Mouse (Mus musculus): Measurements from ENCODE around the gene 1700067P10Rik. TPM values are rescaled to one million over a fixed set of nuclear protein-coding genes. Genes with fewer than 3 reads are reported as not detected.

Gene 1700067P10Rik
- polyA plus RNA-seq (2012; fragmentation: generic; extraction: Trizol): not detected
- long read RNA-seq, experiment 1: 0 reads
- long read RNA-seq, experiment 2: 0 reads

GRCm38 (mm10) chr17:48089019-48089418 is at the start of gene 1700067P10Rik:
TSS of gene 1700067P10Rik (plus strand) at chr17:48089319.
- H3K79me2 ChIP-seq (ENCODE audit: control insufficient read depth, insufficient read depth): no peaks in the 10 kb centered on the region
- no peaks in the 10 kb centered on the region for H3K79me3 ChIP-seq (ENCODE audit: low read depth)
- TF ChIP-seq MYOD1 (IDR thresholded peaks at IDR 0.05; ENCODE audit: control insufficient read depth, insufficient read length, low read depth): no peak
- no peak for TF ChIP-seq MYOG (IDR thresholded peaks at IDR 0.05; ENCODE audit: control insufficient read depth, extremely low read depth, insufficient read length)
- H3ac ChIP-seq (ENCODE audit: control insufficient read depth, insufficient read length, low read depth): no peak within 1 kb of the TSS
- no peaks in the 10 kb centered on the region for H3K36me3 ChIP-seq (ENCODE audit: control insufficient read depth, insufficient read depth)
- peaks cover 5% of the 10 kb centered on the region for H3K27me3 ChIP-seq (ENCODE audit: control insufficient read depth, insufficient read depth, insufficient read length)
- no peak within 1 kb of the TSS for H3K4me3 ChIP-seq (ENCODE audit: insufficient read depth, poor library complexity, severe bottlenecking)

DNA sequence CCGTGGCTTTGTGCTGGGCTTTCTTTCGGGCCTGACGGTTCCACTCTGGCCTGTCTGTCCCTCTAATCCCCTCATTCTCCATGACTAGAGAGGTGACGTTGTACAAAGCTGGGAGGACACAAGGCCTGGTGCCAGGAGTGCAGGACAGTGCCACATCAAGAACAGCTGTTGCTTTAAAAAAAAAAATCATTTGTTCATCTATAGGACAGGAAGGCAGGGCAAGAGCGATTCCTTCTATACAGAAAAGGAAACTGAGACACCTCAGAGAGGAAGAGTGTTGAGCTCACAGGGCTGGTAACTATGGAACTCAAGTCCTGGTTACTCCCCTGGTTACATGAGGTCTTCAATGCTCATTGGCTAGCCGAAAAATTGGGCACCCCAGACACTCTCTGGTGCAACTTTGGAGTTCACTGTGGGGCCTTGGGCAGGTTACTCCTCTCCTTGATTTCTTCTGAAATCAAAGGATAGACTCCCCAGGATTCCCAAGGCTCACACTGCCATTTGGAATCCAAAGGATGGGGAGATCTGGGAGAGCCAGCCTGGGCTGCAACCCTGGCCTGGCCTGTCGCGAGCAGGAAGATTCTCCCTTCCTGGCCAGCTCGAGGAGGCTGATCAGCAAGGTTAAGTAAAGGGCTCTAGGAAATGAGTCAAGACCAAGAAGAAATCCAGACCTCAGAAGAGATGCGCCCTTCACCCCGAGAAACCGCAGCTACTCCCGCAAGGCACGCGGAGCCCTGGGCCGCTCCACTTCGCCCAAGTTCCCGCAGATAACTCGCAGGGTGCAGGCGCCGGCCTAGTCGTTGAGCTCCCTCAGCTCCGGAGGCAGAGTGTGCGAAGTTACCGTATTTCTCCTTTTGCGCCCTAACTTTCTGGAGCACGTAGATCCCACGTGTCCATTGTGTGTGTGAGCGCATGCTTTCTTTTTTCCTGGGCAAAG is 47.5 kb upstream of the 1700067P10Rik start:
- Histone ChIP-seq H3K27me3 (ENCODE audit: control insufficient read depth, insufficient read depth, insufficient read length) (no peaks in the 10 kb centered on the region), H3K79me3 (ENCODE audit: low read depth) (no peaks in the 10 kb centered on the region), H3K79me2 (ENCODE audit: control insufficient read depth, insufficient read depth) (no peaks in the 10 kb centered on the region), H3ac (ENCODE audit: control insufficient read depth, insufficient read length, low read depth) (no peak overlapping the region), H3K36me3 (ENCODE audit: control insufficient read depth, insufficient read depth) (no peaks in the 10 kb centered on the region), H3K4me3 (ENCODE audit: insufficient read depth, poor library complexity, severe bottlenecking) (no peak overlapping the region)
- TF ChIP-seq CTCF (IDR thresholded peaks at IDR 0.05; ENCODE audit: control insufficient read depth, insufficient read depth, insufficient read length): no peak
- TF ChIP-seq CEBPB (IDR thresholded peaks at IDR 0.05; ENCODE audit: low read depth): no peak
- no peak for TF ChIP-seq USF1 (IDR thresholded peaks at IDR 0.05; ENCODE audit: low read depth)
- no peak for TF ChIP-seq FOSL1 (IDR thresholded peaks at IDR 0.05; ENCODE audit: insufficient read depth, low read length, poor library complexity, severe bottlenecking)
- no peak for TF ChIP-seq MYOG (IDR thresholded peaks at IDR 0.05; ENCODE audit: control insufficient read depth, extremely low read depth, insufficient read length)
- no peak for TF ChIP-seq MYOD1 (IDR thresholded peaks at IDR 0.05; ENCODE audit: control insufficient read depth, insufficient read length, low read depth)
- no peak for TF ChIP-seq MAX (IDR thresholded peaks at IDR 0.05)

GRCm38 (mm10) chr17:48043154-48043880 is 45.8 kb upstream of the 1700067P10Rik start:
- no peaks in the 10 kb centered on the region for H3K36me3 ChIP-seq (ENCODE audit: control insufficient read depth, insufficient read depth)
- no peaks in the 10 kb centered on the region for H3K79me2 ChIP-seq (ENCODE audit: control insufficient read depth, insufficient read depth)
- no peak overlapping the region for H3ac ChIP-seq (ENCODE audit: control insufficient read depth, insufficient read length, low read depth)
- H3K79me3 ChIP-seq (ENCODE audit: low read depth): no peaks in the 10 kb centered on the region
- no peak overlapping the region for H3K4me3 ChIP-seq (ENCODE audit: insufficient read depth, poor library complexity, severe bottlenecking)
- TF ChIP-seq MYOG (IDR thresholded peaks at IDR 0.05; ENCODE audit: control insufficient read depth, extremely low read depth, insufficient read length) (no peak), FOSL1 (IDR thresholded peaks at IDR 0.05; ENCODE audit: insufficient read depth, low read length, poor library complexity, severe bottlenecking) (no peak), MYOD1 (IDR thresholded peaks at IDR 0.05; ENCODE audit: control insufficient read depth, insufficient read length, low read depth) (no peak), USF1 (IDR thresholded peaks at IDR 0.05; ENCODE audit: low read depth) (no peak), MAX (IDR thresholded peaks at IDR 0.05) (no peak), CEBPB (IDR thresholded peaks at IDR 0.05; ENCODE audit: low read depth) (no peak)
- H3K27me3 ChIP-seq (ENCODE audit: control insufficient read depth, insufficient read depth, insufficient read length): peaks cover 8% of the 10 kb centered on the region

DNA sequence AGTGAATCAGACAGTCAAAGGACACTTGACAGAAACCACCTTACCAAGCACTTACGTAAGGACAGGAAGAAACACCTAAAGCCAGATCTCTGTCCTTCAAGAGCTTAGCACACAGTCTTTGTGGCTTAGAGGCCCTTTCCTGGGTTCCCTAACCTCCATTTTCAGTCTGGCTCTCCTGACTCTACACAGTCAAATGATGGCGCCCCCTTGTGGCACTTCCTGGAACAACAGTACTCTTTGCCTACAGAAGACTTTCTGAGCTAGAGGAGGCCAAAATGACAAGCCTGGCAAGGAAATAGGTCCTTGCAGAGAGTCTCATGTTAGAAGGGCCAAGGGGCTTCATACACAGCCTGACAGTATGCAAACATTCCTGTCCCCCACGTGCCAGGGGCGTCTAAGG is 43.5 kb upstream of the 1700067P10Rik start:
- no peaks in the 10 kb centered on the region for H3K79me2 ChIP-seq (ENCODE audit: control insufficient read depth, insufficient read depth)
- peaks cover 23% of the 10 kb centered on the region for H3K27me3 ChIP-seq (ENCODE audit: control insufficient read depth, insufficient read depth, insufficient read length)
- TF ChIP-seq USF1 (IDR thresholded peaks at IDR 0.05; ENCODE audit: low read depth) (no peak), MYOD1 (IDR thresholded peaks at IDR 0.05; ENCODE audit: control insufficient read depth, insufficient read length, low read depth) (no peak), CTCF (IDR thresholded peaks at IDR 0.05; ENCODE audit: control insufficient read depth, insufficient read depth, insufficient read length) (no peak), FOSL1 (IDR thresholded peaks at IDR 0.05; ENCODE audit: insufficient read depth, low read length, poor library complexity, severe bottlenecking) (no peak), MAX (IDR thresholded peaks at IDR 0.05) (no peak), CEBPB (IDR thresholded peaks at IDR 0.05; ENCODE audit: low read depth) (no peak), MYOG (IDR thresholded peaks at IDR 0.05; ENCODE audit: control insufficient read depth, extremely low read depth, insufficient read length) (no peak)
- H3ac ChIP-seq (ENCODE audit: control insufficient read depth, insufficient read length, low read depth): no peak overlapping the region
- no peak overlapping the region for H3K4me3 ChIP-seq (ENCODE audit: insufficient read depth, poor library complexity, severe bottlenecking)
- H3K79me3 ChIP-seq (ENCODE audit: low read depth): no peaks in the 10 kb centered on the region
- no peaks in the 10 kb centered on the region for H3K36me3 ChIP-seq (ENCODE audit: control insufficient read depth, insufficient read depth)

GRCm38 (mm10) chr17:48051638-48052337 is 37.3 kb upstream of the 1700067P10Rik start:
- TF ChIP-seq FOSL1 (IDR thresholded peaks at IDR 0.05; ENCODE audit: insufficient read depth, low read length, poor library complexity, severe bottlenecking) (no peak), CTCF (IDR thresholded peaks at IDR 0.05; ENCODE audit: control insufficient read depth, insufficient read depth, insufficient read length) (no peak), MAX (IDR thresholded peaks at IDR 0.05) (no peak), MYOD1 (IDR thresholded peaks at IDR 0.05; ENCODE audit: control insufficient read depth, insufficient read length, low read depth) (no peak), USF1 (IDR thresholded peaks at IDR 0.05; ENCODE audit: low read depth) (no peak), CEBPB (IDR thresholded peaks at IDR 0.05; ENCODE audit: low read depth) (no peak), MYOG (IDR thresholded peaks at IDR 0.05; ENCODE audit: control insufficient read depth, extremely low read depth, insufficient read length) (no peak)
- Histone ChIP-seq H3K27me3 (ENCODE audit: control insufficient read depth, insufficient read depth, insufficient read length) (peaks cover 42% of the 10 kb centered on the region), H3ac (ENCODE audit: control insufficient read depth, insufficient read length, low read depth) (no peak overlapping the region), H3K79me3 (ENCODE audit: low read depth) (no peaks in the 10 kb centered on the region), H3K36me3 (ENCODE audit: control insufficient read depth, insufficient read depth) (no peaks in the 10 kb centered on the region), H3K4me3 (ENCODE audit: insufficient read depth, poor library complexity, severe bottlenecking) (no peak overlapping the region), H3K79me2 (ENCODE audit: control insufficient read depth, insufficient read depth) (no peaks in the 10 kb centered on the region)
